Mouse (Mus musculus) skeletal muscle tissue, adult 2 months (tissue): ENCODE measurements around the gene Trabd2b.
A peak's percentile ranks its signal among the peaks of the same experiment; 100 is the strongest.

Experiments
- DNase-seq: peaks from one replicate; pipeline ENCODE4 v3.0.0-alpha.2; 2012; ENCODE audit warnings: low read depth, low spot score

Gene Trabd2b

DNA sequence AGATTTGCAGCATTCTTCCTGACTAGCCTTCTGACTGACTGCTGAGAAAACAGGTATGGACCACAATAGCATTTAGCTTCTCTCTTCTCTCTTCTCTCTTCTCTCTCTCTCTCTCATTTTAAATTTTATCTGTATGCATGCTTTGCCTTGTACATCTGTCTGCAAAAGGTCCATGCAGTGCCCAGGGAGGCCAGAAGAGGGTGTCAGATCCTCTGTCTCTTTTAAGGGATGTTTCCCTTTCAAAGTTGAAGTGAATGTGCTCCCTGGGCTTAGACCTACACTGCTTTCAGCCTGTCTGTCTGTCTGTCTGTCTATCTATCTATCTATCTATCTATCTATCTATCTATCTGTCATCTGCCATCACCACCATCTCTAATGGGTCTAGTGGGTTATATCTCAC lies 8.9 kb upstream of the Trabd2b start:
- DNase-seq, result no peak

- DNase-seq, result no peak
Observed at GRCm38 (mm10) chr4:114399821-114400220, 6.7 kb upstream of the Trabd2b start.

DNA sequence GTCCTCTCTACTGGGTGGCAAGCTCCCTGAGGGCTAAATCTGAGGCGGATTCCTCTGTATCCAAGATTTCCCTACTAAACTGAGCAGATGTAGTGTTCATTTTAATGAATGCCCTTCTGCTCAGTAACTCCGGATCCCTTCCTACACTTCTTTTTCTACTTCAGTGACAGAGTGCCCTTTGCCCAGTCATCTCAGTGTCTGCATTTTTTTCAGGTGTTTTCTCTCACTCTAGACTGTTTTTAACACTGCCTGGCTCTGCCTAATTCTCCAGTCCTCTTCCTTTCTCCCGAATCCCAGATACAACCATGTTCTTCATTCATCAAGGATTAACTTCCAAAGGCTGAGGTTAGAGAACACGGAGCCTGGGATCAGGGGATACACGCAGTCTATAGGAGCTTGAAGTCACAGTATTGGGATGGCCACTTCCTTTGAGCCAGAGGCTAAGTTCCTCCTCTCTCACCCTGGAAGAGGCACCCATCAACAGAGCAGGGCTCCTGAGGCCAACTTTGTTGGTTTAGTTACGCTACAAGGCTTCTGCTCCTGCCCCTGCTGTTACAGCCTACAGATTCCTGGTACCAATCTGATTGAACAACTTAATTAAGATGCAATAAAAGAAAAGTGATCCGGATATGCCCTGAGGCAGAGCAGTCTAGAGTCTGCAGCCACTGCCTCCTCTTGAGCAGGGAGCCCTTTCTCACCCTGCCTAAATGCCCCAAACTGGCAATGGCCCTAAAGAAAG lies 4.4 kb upstream of the Trabd2b start:
- no peak for DNase-seq

- peak; percentile 70 for DNase-seq
Observed at GRCm38 (mm10) chr4:114405682-114406354, 706 bp upstream of the Trabd2b start.

GRCm38 (mm10) chr4:114407516-114407915 lies 992 bp downstream of the Trabd2b start:
- DNase-seq, result no peak

DNA sequence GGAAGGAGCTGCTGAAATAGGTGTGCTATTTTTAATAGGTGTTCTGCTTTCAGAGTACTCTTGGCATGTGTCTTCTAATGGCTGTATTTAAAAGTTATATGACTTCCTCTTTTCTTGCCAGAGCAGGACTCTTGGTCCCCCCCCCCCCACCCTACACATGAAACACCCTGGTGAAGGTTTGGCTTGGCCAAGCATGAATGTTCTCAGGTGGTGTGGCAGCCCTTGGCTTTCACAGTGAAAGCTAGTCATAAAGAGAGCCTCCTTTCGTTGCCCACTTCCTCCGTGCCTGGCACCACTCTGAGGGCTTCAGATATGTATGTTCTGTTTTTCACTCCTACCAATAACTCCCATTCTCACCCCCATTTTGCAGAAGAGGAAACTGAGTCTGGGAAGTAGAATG lies 1.8 kb downstream of the Trabd2b start:
- DNase-seq, result no peak

DNA sequence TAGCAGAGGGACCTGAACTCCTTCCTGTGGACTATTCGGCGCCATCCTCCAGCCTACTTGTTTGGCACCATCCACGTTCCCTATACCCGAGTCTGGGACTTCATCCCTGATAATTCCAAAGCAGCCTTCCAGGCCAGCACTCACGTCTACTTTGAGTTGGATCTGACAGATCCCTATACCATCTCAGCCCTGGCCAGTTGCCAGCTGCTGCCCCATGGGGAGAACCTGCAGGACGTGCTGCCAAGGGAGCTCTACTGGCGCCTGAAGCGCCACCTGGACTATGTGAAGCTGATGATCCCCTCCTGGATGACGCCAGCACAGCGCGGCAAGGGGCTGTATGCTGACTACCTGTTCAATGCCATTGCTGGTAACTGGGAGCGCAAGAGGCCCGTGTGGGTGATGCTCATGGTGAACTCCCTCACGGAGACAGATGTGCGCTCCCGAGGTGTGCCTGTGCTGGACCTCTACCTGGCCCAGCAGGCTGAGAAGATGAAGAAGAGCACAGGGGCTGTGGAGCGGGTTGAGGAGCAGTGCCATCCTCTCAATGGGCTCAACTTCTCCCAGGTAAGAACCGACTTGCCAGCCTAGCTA lies 2.5 kb downstream of the Trabd2b start:
- DNase-seq, result no peak

DNA sequence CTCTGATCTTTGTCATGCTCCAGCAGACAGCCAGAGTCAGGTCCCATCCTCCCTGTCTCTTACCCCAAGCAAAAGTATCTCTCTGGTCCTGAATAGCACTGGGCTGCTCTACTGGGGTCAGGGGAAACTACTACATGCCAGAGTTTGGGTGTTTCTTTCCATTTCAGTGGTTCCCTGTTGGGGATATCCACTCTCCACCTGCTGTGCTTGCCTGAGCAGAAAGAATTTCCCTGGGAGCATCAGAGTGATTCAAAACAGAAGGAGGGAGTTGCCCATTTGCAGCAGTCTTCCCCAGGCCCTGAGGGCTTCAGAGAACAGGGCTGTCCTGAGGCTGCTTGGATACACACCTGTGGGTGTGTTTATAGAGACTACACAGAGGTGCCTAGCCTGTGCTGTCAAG lies 3.0 kb downstream of the Trabd2b start:
- no peak for DNase-seq

DNA sequence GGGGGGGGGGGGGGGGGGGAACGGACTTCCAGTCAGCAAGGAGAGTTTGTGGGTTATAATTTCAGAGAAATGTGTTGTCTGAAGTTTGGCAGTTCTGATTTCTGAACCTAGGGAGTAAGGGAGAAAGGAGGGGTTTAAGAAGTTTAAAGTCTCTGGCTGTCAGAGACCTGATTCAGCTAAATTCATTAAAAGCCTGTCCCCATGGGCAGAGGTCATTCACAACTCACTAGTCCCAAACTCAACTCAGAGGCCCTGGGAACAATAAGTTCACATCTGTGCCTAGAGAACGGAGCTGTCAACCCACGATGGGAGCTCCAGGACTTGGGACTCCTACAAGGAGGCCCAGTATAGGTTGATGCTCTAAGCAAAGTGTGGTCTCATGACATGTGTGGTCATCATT lies 3.5 kb downstream of the Trabd2b start:
- no peak for DNase-seq

GRCm38 (mm10) chr4:114410443-114410842 lies 3.9 kb downstream of the Trabd2b start:
- DNase-seq, result peak; percentile 34

- no peak for DNase-seq
Observed at GRCm38 (mm10) chr4:114410958-114411661, 4.6 kb downstream of the Trabd2b start.

DNA sequence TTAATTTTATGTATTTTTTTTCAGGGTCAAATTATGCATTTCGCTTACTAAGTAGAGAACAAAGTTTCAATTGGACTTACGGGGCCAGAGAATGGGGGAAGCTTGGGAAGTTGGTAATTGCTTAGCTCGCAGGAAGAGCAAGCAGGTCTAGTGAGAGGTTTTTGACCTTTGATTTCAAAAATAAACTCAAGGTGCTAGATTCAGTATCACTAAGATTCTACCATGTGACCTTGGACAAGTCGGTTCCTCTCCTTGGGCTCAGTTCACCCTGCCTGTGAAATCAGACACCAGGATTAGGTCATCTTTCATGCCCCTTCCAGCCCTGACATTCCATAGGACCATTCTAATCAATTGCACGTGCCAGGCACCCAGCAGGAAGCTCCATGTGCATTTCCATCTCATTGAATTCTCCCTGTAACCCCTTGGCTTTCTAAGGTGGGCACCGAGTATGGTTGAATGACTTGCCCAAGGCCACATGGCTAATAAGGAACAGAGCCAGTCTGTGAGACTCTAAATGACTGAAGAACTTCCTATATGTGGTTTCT lies 5.4 kb downstream of the Trabd2b start:
- DNase-seq, result no peak

GRCm38 (mm10) chr4:114415925-114416645 lies 9.6 kb downstream of the Trabd2b start:
- no peak for DNase-seq

DNA sequence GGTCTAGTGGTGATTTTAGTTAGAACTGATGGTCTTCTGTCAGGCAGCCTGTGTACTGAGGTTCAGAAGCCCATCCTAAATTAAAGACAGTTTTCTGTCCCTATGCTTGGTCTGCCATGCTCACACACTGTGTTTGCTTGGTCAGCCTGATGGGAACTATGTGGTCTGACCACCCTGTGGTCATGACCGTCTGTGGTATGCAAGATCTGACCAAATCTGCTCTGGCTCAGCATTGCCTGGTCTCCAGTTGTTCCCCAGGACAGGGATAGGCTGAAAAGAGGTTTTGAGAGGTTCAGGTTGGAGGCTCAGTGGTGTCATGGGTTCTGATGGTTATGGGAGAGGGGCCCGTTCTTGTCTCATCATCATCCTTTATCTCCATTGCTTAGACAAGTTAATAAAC lies 13.6 kb downstream of the Trabd2b start:
- no peak for DNase-seq

GRCm38 (mm10) chr4:114423084-114423483 lies 16.6 kb downstream of the Trabd2b start:
- no peak for DNase-seq

DNA sequence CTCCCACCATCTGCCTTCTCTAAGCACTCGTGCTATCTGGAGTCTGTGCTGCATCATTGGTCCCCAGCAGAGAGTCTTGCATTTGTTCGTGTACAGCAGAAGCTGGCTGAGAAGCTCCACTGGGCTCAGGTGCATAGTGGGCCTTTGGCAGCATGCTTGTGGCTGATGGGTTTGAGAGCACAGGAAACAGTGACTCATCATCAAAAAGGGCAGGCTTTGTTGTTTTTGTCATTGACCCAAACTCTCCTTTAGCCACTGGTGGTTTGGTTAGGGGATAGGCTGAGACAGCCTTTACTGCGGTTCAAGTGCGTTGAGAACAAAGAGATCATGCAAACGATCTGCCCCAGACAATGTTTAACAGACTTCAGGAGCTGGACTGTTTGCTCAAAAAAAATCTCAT lies 19.3 kb downstream of the Trabd2b start:
- DNase-seq, result no peak

GRCm38 (mm10) chr4:114432742-114433141 lies 26.2 kb downstream of the Trabd2b start:
- DNase-seq, result no peak

DNA sequence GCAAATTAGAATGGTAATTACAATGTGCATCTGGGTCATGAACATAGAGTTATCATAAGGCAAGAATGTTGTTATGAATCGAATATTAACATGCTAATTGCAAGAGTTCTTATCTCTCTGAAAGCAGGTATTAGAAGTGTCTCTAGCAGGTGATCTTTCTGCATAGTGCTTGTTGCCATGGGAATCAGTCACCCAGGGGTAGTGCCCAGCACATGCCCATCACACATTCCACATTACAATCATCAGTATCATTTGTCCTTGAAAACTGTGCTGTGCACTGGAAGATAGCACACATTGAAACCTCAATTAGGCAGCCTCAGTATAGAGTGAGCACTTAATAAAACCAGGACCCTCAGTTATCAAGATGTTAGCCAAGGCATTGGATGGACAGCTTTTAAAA lies 26.9 kb downstream of the Trabd2b start:
- DNase-seq, result no peak

DNA sequence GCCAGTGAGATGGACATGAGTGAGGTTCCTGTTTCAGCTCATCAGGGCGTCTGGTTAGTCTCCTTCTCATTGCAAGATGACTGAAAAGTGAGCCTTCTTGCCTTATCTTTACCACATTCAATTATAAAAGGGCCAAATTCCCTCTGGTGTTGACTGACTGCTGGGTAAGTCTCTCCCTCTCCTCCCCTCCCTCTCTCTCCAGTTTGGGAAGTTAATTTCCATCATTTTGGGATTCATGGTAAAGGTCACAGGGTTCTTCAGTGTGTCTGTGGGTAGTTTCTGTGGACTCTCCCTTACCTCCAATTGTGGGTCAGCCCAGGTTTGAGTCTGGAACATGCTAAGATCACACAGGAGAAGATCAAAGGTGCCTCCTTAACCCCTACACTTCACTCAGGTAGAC lies 28.2 kb downstream of the Trabd2b start:
- no peak for DNase-seq

GRCm38 (mm10) chr4:114435381-114435780 lies 28.9 kb downstream of the Trabd2b start:
- no peak for DNase-seq

DNA sequence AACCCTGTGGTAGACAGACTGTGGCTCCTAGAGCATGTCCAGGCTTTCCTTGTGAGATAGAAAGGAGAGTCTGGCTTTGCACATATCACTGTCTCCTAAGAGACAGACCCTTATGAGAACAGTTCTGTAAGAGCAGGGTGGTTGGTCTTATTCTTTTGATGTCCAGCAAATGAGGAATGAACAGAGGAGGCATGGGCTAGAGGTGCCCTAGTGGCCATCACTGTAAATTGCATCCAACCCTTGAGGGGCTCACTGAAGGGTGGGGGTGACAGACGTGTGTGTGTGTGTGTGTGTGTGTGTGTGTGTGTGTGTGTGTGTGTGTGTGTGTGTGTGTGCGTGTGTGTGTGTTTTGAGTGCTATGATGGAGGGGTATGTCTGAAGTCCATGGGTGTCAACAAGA lies 32.2 kb downstream of the Trabd2b start:
- DNase-seq, result no peak
